Comparison of ENCODE assay signal across 9 mouse cellular contexts in genomic region chr11:77930751-77931540, GRCm38 (mm10). TPM values are rescaled to one million over a fixed set of nuclear protein-coding genes. Genes with fewer than 3 reads are reported as not detected.
DNase-seq lines count a peak whose midpoint lies in the region; ATAC-seq and TF ChIP-seq lines count a peak whose summit lies in the region.
"Had no signal": no experiment of that assay in that cellular context is flagged by ENCODE, and none has a peak within 500 bp of the region (broad histone marks: within the 10 kb centered on the region; RNA-seq: fewer than 3 reads in every experiment).

Gene Sez6, plus strand, starts transcription at chr11:77930800.

- peaks cover 98% of the 10 kb centered on the region for H3K27me3 ChIP-seq in megakaryocyte, embryonic 14.5 days (replicated peaks)
- H3K27me3 ChIP-seq in forebrain, embryonic 13.5 days, result peaks cover 26% of the 10 kb centered on the region
- H3K27me3 ChIP-seq in heart, embryonic 16.5 days (ENCODE audit: control insufficient read depth, insufficient read depth, low read length), result peaks cover 59% of the 10 kb centered on the region
- H3K27me3 ChIP-seq in liver, embryonic 15.5 days, result peaks cover 92% of the 10 kb centered on the region
- peaks cover 34% of the 10 kb centered on the region for H3K27me3 ChIP-seq in neural tube, embryonic 15.5 days (replicated peaks)
- peaks cover 5% of the 10 kb centered on the region for H3K27me3 ChIP-seq in testis, adult 2 months (ENCODE audit: control insufficient read depth, insufficient read depth, low read length)

- H3K9ac ChIP-seq in forebrain, embryonic 13.5 days, result peak within 1 kb of the TSS; percentile 94
- H3K9ac ChIP-seq in heart, embryonic 16.5 days (ENCODE audit: low read length), result no peak within 1 kb of the TSS
- H3K9ac ChIP-seq in liver, embryonic 15.5 days, result no peak within 1 kb of the TSS
- peak within 1 kb of the TSS; percentile 84 for H3K9ac ChIP-seq in neural tube, embryonic 15.5 days (replicated peaks)

- peak within 1 kb of the TSS; percentile 71 for H3K4me3 ChIP-seq in megakaryocyte, embryonic 14.5 days (replicated peaks)
- peak within 1 kb of the TSS; percentile 96 for H3K4me3 ChIP-seq in forebrain, embryonic 13.5 days
- peak within 1 kb of the TSS; percentile 50 for H3K4me3 ChIP-seq in heart, embryonic 16.5 days (ENCODE audit: low read length)
- H3K4me3 ChIP-seq in liver, embryonic 15.5 days (replicated peaks), result peak within 1 kb of the TSS; percentile 43
- H3K4me3 ChIP-seq in neural tube, embryonic 15.5 days (replicated peaks), result peak within 1 kb of the TSS; percentile 79
- H3K4me3 ChIP-seq in testis, adult 2 months (ENCODE audit: control insufficient read depth, low read depth, low read length), result peak within 1 kb of the TSS; percentile 58

- no peak for ATAC-seq in megakaryocyte, adult 5-6 weeks (ENCODE audit: poor library complexity, severe bottlenecking)
- ATAC-seq in forebrain, embryonic 13.5 days, result peak; percentile 78
- ATAC-seq in heart, embryonic 16.5 days (replicated peaks; ENCODE audit: extremely low read depth, insufficient read depth, low FRiP score), result peak; percentile 75
- ATAC-seq in liver, embryonic 15.5 days (ENCODE audit: insufficient read depth), result no peak
- peak; percentile 73 for ATAC-seq in neural tube, embryonic 15.5 days (ENCODE audit: low FRiP score)

- TF ChIP-seq CTCF in testis, adult 2 months (IDR thresholded peaks at IDR 0.05; ENCODE audit: control insufficient read depth, insufficient read depth, insufficient replicate concordance, low read depth, low read length), result no peak

- peaks cover 2% of the 10 kb centered on the region; the same call in 1 of the 2 replicates for H3K9me3 ChIP-seq in megakaryocyte, embryonic 14.5 days
- no peaks in the 10 kb centered on the region for H3K9me3 ChIP-seq in forebrain, embryonic 13.5 days (replicated peaks)
- H3K9me3 ChIP-seq in heart, embryonic 16.5 days (replicated peaks; ENCODE audit: control insufficient read depth, low read length), result no peaks in the 10 kb centered on the region
- no peaks in the 10 kb centered on the region for H3K9me3 ChIP-seq in liver, embryonic 15.5 days (replicated peaks)
- H3K9me3 ChIP-seq in neural tube, embryonic 15.5 days (replicated peaks), result no peaks in the 10 kb centered on the region

- peak within 1 kb of the TSS; percentile 90 for H3K4me2 ChIP-seq in forebrain, embryonic 13.5 days
- H3K4me2 ChIP-seq in heart, embryonic 16.5 days (ENCODE audit: low read depth, low read length), result peak within 1 kb of the TSS; percentile 78
- H3K4me2 ChIP-seq in liver, embryonic 15.5 days, result peak within 1 kb of the TSS; percentile 70
- peak within 1 kb of the TSS; percentile 71 for H3K4me2 ChIP-seq in neural tube, embryonic 15.5 days

- peak within 1 kb of the TSS; percentile 94 for H3K27ac ChIP-seq in forebrain, embryonic 13.5 days
- H3K27ac ChIP-seq in heart, embryonic 16.5 days (ENCODE audit: low read length), result no peak within 1 kb of the TSS
- no peak within 1 kb of the TSS for H3K27ac ChIP-seq in liver, embryonic 15.5 days (replicated peaks)
- peak within 1 kb of the TSS; percentile 94 for H3K27ac ChIP-seq in neural tube, embryonic 15.5 days (replicated peaks)
- H3K27ac ChIP-seq in testis, adult 2 months (ENCODE audit: control insufficient read depth, insufficient read depth, low read depth, low read length), result no peak within 1 kb of the TSS

- no peak for TF ChIP-seq POLR2A in testis, adult 2 months (IDR thresholded peaks at IDR 0.05; ENCODE audit: control insufficient read depth, low read depth, low read length)

- peaks cover 11% of the 10 kb centered on the region for H3K4me1 ChIP-seq in megakaryocyte, embryonic 14.5 days
- peaks cover 71% of the 10 kb centered on the region for H3K4me1 ChIP-seq in forebrain, embryonic 13.5 days
- H3K4me1 ChIP-seq in heart, embryonic 16.5 days (ENCODE audit: control insufficient read depth, insufficient read depth, low read length), result peaks cover 6% of the 10 kb centered on the region
- H3K4me1 ChIP-seq in liver, embryonic 15.5 days (replicated peaks), result peaks cover 8% of the 10 kb centered on the region; the same call in 1 of the 2 replicates
- peaks cover 76% of the 10 kb centered on the region for H3K4me1 ChIP-seq in neural tube, embryonic 15.5 days
- H3K4me1 ChIP-seq in testis, adult 2 months (ENCODE audit: control insufficient read depth, insufficient read depth, low read length), result peaks cover 17% of the 10 kb centered on the region

- no peaks in the 10 kb centered on the region for H3K36me3 ChIP-seq in megakaryocyte, embryonic 14.5 days (replicated peaks; ENCODE audit: low read length)
- no peaks in the 10 kb centered on the region for H3K36me3 ChIP-seq in forebrain, embryonic 13.5 days (ENCODE audit: poor library complexity, severe bottlenecking)
- no peaks in the 10 kb centered on the region for H3K36me3 ChIP-seq in heart, embryonic 16.5 days (ENCODE audit: control insufficient read depth, insufficient read depth)
- H3K36me3 ChIP-seq in liver, embryonic 15.5 days (replicated peaks), result no peaks in the 10 kb centered on the region
- H3K36me3 ChIP-seq in neural tube, embryonic 15.5 days, result no peaks in the 10 kb centered on the region
- H3K36me3 ChIP-seq in testis, adult 2 months (ENCODE audit: control insufficient read depth, insufficient read depth, low read length), result no peaks in the 10 kb centered on the region

- WGBS in forebrain, embryonic 13.5 days, result under 1% methylated on average over 83 of the region's 94 CpGs
- 1% methylated on average over 90 of the region's 94 CpGs for WGBS in heart, embryonic 16.5 days
- under 1% methylated on average over 94 of the region's 94 CpGs for WGBS in liver, embryonic 15.5 days (ENCODE audit: insufficient replicate concordance)
- under 1% methylated on average over 83 of the region's 94 CpGs for WGBS in neural tube, embryonic 15.5 days

- peak; percentile 74 to 92 for DNase-seq in kidney, postnatal 36 days

RNA-seq across cellular contexts. Expression of gene Sez6, which starts in this region (rescaled TPM):
- polyA plus RNA-seq in megakaryocyte, embryonic 14.5 days (2012; ENCODE audit: insufficient read depth, low replicate concordance), result not detected in 2 replicates
- total RNA-seq in megakaryocyte, adult 5-6 weeks (2015), result not detected in 2 replicates
- not detected in 2 replicates for total RNA-seq in megakaryocyte, adult 5-6 weeks (2017)
- 141 and 165 TPM in 2 replicates for polyA plus RNA-seq in forebrain, embryonic 13.5 days (2015; fragmentation: Nextera tagmentation; extraction: Ambion mirVana)
- 0.04 and 0.19 TPM in 2 replicates for polyA plus RNA-seq in heart, embryonic 16.5 days (2015; fragmentation: Nextera tagmentation; extraction: Ambion mirVana)
- 0.05 and 0.16 TPM in 2 replicates for polyA plus RNA-seq in liver, embryonic 15.5 days (2015; fragmentation: Nextera tagmentation; extraction: Ambion mirVana)
- polyA plus RNA-seq in neural tube, embryonic 15.5 days (2015; fragmentation: Nextera tagmentation; extraction: Ambion mirVana), result 101 and 123 TPM in 2 replicates
- 7.0 and 8.3 TPM in 2 replicates for polyA plus RNA-seq in testis, adult 2 months (2012; rRNA removed)
- total RNA-seq: neutrophil, adult 5-6 weeks had no signal

Comparison
In these comparisons a context has a peak if more than half of its experiments do, and no peak if none do; other contexts are left out.
1. RNA of gene Sez6 (polyA plus RNA-seq): 141 to 165 TPM in forebrain, embryonic 13.5 days and 101 to 123 TPM in neural tube, embryonic 15.5 days; 7.0 to 8.3 TPM in testis, adult 2 months, 0.05 to 0.16 TPM in liver, embryonic 15.5 days, 0.04 to 0.19 TPM in heart, embryonic 16.5 days and not detected in megakaryocyte, embryonic 14.5 days; every median in the first group is over 10 times any median in the second.
2. Peak in ATAC-seq, H3K4me3 ChIP-seq and H3K4me2 ChIP-seq in heart, embryonic 16.5 days; RNA of the gene not detected or under 1 TPM.
3. H3K4me3 ChIP-seq: peak in every context shown above with its lines; median percentile 96 in forebrain, embryonic 13.5 days; 79 in neural tube, embryonic 15.5 days; 71 in megakaryocyte, embryonic 14.5 days; 58 in testis, adult 2 months; 50 in heart, embryonic 16.5 days; 43 in liver, embryonic 15.5 days.
4. ATAC-seq: peak in forebrain, embryonic 13.5 days (single experiment) and neural tube, embryonic 15.5 days (single experiment); none in megakaryocyte, adult 5-6 weeks (single experiment) and liver, embryonic 15.5 days (single experiment).
5. H3K27ac ChIP-seq: peak in forebrain, embryonic 13.5 days (single experiment) and neural tube, embryonic 15.5 days (single experiment); none in heart, embryonic 16.5 days (single experiment), liver, embryonic 15.5 days (single experiment) and testis, adult 2 months (single experiment).
6. H3K9ac ChIP-seq: peak in forebrain, embryonic 13.5 days (single experiment) and neural tube, embryonic 15.5 days (single experiment); none in heart, embryonic 16.5 days (single experiment) and liver, embryonic 15.5 days (single experiment).
7. Peak in every context shown above with its lines, with median percentiles within 50 percentile points of each other: H3K4me2 ChIP-seq.